Comparison of ENCODE assay signal across 14 mouse cellular contexts in genomic region chr12:86128122-86128521, GRCm38 (mm10). TPM values are rescaled to one million over a fixed set of nuclear protein-coding genes. Genes with fewer than 3 reads are reported as not detected.
DNase-seq lines count a peak whose midpoint lies in the region; ATAC-seq and TF ChIP-seq lines count a peak whose summit lies in the region.
"Had no signal": no experiment of that assay in that cellular context is flagged by ENCODE, and none has a peak within 500 bp of the region (broad histone marks: within the 10 kb centered on the region; RNA-seq: fewer than 3 reads in every experiment).

No protein-coding gene starts in this region.

- H3K36me3 ChIP-seq in kidney, embryonic 14.5 days (ENCODE audit: control insufficient read depth, insufficient read depth, low read length) = no peaks in the 10 kb centered on the region
- H3K36me3 ChIP-seq in midbrain, embryonic 15.5 days (replicated peaks) = no peaks in the 10 kb centered on the region
- H3K36me3 ChIP-seq: embryonic facial prominence, embryonic 13.5 days; forebrain, embryonic 15.5 days had no signal

- no peak overlapping the region for H3K4me2 ChIP-seq in kidney, embryonic 14.5 days (replicated peaks; ENCODE audit: low read depth, low read length)
- H3K4me2 ChIP-seq in midbrain, embryonic 15.5 days = no peak overlapping the region
- H3K4me2 ChIP-seq: embryonic facial prominence, embryonic 13.5 days; forebrain, embryonic 15.5 days had no signal

- no peaks in the 10 kb centered on the region for H3K4me1 ChIP-seq in kidney, embryonic 14.5 days (ENCODE audit: control insufficient read depth, insufficient read depth, low read length)
- peaks cover 9% of the 10 kb centered on the region for H3K4me1 ChIP-seq in embryonic fibroblast, embryonic 13.5 days (ENCODE audit: control insufficient read depth, insufficient read depth, low read length)
- H3K4me1 ChIP-seq in midbrain, embryonic 15.5 days = no peaks in the 10 kb centered on the region
- H3K4me1 ChIP-seq: embryonic facial prominence, embryonic 13.5 days; forebrain, embryonic 15.5 days had no signal

- no peak overlapping the region for H3K4me3 ChIP-seq in kidney, embryonic 14.5 days (ENCODE audit: low read length)
- H3K4me3 ChIP-seq in embryonic fibroblast, embryonic 13.5 days (ENCODE audit: insufficient read depth, low read length) = no peak overlapping the region
- H3K4me3 ChIP-seq in midbrain, embryonic 15.5 days = no peak overlapping the region
- H3K4me3 ChIP-seq: embryonic facial prominence, embryonic 13.5 days; forebrain, embryonic 15.5 days had no signal

- no peak for TF ChIP-seq POLR2A in embryonic fibroblast, embryonic 13.5 days (IDR thresholded peaks at IDR 0.05; ENCODE audit: low read depth, low read length)

- no peak for ATAC-seq in kidney, embryonic 14.5 days (ENCODE audit: low FRiP score, low TSS enrichment)
- no peak for ATAC-seq in midbrain, embryonic 15.5 days (replicated peaks)
- ATAC-seq: forebrain, embryonic 15.5 days; midbrain, embryonic 16.5 days had no signal

- peak; percentile 79 for DNase-seq in kidney, adult 11 months
- DNase-seq in kidney, postnatal 25 days = peak; percentile 74 to 87
- peak; percentile 75 for DNase-seq in lung, postnatal 25 days (ENCODE audit: low spot score)
- DNase-seq in right cerebral cortex, postnatal 10 days (ENCODE audit: low spot score in 2 of 2) = no peak
- DNase-seq: cerebellum, postnatal 25 days; heart, adult 11 months; right cerebral cortex, postnatal 25 days; thymus, postnatal 4 days had no signal

- H3K9me3 ChIP-seq in kidney, embryonic 14.5 days (ENCODE audit: control insufficient read depth, low read length) = no peaks in the 10 kb centered on the region
- H3K9me3 ChIP-seq in midbrain, embryonic 15.5 days = no peaks in the 10 kb centered on the region
- H3K9me3 ChIP-seq: embryonic facial prominence, embryonic 13.5 days; forebrain, embryonic 15.5 days had no signal

- H3K9ac ChIP-seq in kidney, embryonic 14.5 days (ENCODE audit: low read depth, low read length) = no peak overlapping the region
- H3K9ac ChIP-seq in midbrain, embryonic 15.5 days = no peak overlapping the region
- H3K9ac ChIP-seq: embryonic facial prominence, embryonic 13.5 days; forebrain, embryonic 15.5 days had no signal

- no peak for TF ChIP-seq CTCF in embryonic fibroblast, embryonic 13.5 days (IDR thresholded peaks at IDR 0.05; ENCODE audit: borderline replicate concordance, insufficient read depth, low read length)

- H3K27ac ChIP-seq in kidney, embryonic 14.5 days (ENCODE audit: low read depth, low read length) = no peak overlapping the region
- H3K27ac ChIP-seq in embryonic fibroblast, embryonic 13.5 days (ENCODE audit: insufficient read depth, low read length) = peak overlapping the region; percentile 54
- H3K27ac ChIP-seq in midbrain, embryonic 15.5 days = no peak overlapping the region
- H3K27ac ChIP-seq: embryonic facial prominence, embryonic 13.5 days; forebrain, embryonic 15.5 days had no signal

- no peaks in the 10 kb centered on the region for H3K27me3 ChIP-seq in kidney, embryonic 14.5 days (ENCODE audit: control insufficient read depth, insufficient read depth, low read length)
- no peaks in the 10 kb centered on the region for H3K27me3 ChIP-seq in midbrain, embryonic 15.5 days (replicated peaks)
- H3K27me3 ChIP-seq: embryonic facial prominence, embryonic 13.5 days; forebrain, embryonic 15.5 days had no signal

- WGBS in kidney, embryonic 14.5 days = 35% methylated on average over 6 of the region's 6 CpGs
- 84% methylated on average over 6 of the region's 6 CpGs for WGBS in midbrain, embryonic 15.5 days

RNA-seq across cellular contexts. Expression of gene Ift43, which starts 45.8 kb away (rescaled TPM):
- 77.0 and 87.9 TPM in 2 replicates for polyA plus RNA-seq in kidney, embryonic 14.5 days (2014; fragmentation: Nextera tagmentation; extraction: Ambion mirVana)
- polyA plus RNA-seq in embryonic fibroblast, embryonic 13.5 days (2011; ENCODE audit: insufficient read length, low read depth, missing spikeins) = 44.2 and 52.6 TPM in 2 replicates
- 47.3 and 47.9 TPM in 2 replicates for polyA plus RNA-seq in midbrain, embryonic 15.5 days (2015; fragmentation: Nextera tagmentation; extraction: Ambion mirVana)

RNA-seq across cellular contexts. Expression of gene Tgfb3, which starts 49.3 kb away (rescaled TPM):
- polyA plus RNA-seq in kidney, embryonic 14.5 days (2014; fragmentation: Nextera tagmentation; extraction: Ambion mirVana) = 12.7 and 17.8 TPM in 2 replicates
- polyA plus RNA-seq in embryonic fibroblast, embryonic 13.5 days (2011; ENCODE audit: insufficient read length, low read depth, missing spikeins) = 239 and 264 TPM in 2 replicates
- polyA plus RNA-seq in midbrain, embryonic 15.5 days (2015; fragmentation: Nextera tagmentation; extraction: Ambion mirVana) = 3.5 and 4.7 TPM in 2 replicates

Comparison
In these comparisons a context has a peak if more than half of its experiments do, and no peak if none do; other contexts are left out.
1. DNase-seq: peak in kidney, adult 11 months (single experiment), kidney, postnatal 25 days (2 of 2) and lung, postnatal 25 days (single experiment); none in right cerebral cortex, postnatal 10 days (0 of 2).
2. RNA of gene Tgfb3, which starts 49.3 kb away (polyA plus RNA-seq): 239 to 264 TPM in embryonic fibroblast, embryonic 13.5 days; 12.7 to 17.8 TPM in kidney, embryonic 14.5 days and 3.5 to 4.7 TPM in midbrain, embryonic 15.5 days; every median in the first group is over 10 times any median in the second.